Mouse (Mus musculus) kidney, postnatal 25 days (tissue): Measurements from ENCODE around the gene Foxo3.

Experiments
- DNase-seq, 2 experiments: peaks; one replicate each; pipeline ENCODE4 v3.0.0; 2021; ENCODE audit warnings: mixed read lengths in 2 of 2

Foxo3 gene

DNA sequence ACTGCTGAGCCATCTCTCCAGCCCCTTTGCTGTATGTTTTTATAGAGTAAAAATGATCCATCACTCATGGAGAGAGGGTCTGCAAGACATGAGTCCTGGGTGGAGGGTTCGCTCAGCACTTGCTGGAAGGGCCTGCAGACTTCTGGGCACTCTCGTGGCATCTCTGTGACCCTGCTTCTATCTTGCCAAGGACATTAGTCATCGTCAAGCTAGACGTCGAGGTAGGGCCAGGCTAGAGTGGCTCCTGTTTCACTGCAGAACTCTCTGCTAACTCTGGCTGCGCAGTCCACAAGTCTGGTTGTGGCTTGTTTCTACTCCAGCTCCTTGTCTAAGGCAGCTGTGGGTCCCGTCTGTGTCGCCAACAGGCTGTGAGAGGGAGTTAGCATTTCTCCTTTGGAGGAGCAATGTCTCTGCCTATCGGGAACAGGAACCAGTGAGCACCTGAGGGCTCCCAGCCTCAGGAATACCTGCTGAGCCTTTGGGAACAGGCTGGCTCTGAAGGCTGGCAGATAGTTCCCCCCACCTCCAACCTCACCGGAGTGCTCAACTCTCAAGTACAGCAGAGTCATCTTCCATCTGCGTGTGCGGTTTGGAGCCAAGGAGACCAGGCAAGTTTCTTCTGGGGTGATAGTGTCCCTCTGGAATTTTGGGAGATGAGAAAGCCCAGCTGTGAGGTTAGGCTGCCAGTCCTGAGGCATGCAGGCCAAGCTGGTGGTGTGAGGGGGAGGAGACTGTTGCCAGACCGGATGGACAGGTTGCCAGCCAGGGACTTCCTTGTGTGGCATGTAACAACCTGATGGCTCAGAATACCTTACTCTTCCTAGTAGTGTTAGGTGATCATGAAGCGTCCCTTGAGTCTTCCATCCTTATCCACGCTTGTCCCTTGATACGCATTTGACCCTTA, 98.5 kb downstream of the Foxo3 start:
- DNase-seq = no peak

DNA sequence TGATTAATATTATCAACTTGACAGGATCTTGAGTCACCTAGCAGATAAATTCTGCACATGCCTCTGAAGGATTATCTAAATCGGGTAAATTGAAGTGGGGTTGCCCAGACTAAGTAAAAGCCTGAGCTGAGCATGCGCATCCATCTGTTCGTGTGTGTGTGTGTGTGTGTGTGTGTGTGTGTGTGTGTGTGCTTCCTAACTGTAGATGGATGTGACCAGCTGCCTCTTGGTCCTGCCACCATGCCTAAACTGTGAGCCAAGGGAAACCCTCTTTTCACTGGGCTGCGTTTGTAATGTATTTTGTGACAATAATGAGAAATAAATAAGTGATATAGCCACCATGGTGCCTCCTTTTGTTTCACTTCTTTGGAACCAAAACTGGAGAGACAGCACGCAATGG, 102.3 kb downstream of the Foxo3 start:
- peak in 1 of 2 experiments; percentile 6 for DNase-seq

DNA sequence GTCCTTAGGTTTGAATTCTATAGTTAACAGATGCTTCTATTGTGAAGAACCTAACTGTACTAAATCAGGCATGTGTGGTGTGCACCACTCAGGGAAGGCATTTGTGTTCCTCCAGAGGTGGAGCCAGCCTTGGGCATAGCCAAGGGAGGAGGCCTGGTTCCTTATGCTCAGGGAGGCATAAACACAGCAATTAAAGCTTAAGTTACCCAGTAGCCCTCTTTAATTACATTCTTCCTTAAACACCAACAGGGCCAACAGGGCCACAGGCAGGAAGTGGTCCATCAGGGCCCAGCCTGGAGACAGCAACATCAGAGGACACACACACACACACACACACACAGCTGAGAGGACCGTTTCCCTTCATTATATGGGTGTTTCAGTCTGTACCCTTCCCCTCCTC, 102.7 kb downstream of the Foxo3 start:
- DNase-seq = peak in 1 of 2 experiments; percentile 19

DNA sequence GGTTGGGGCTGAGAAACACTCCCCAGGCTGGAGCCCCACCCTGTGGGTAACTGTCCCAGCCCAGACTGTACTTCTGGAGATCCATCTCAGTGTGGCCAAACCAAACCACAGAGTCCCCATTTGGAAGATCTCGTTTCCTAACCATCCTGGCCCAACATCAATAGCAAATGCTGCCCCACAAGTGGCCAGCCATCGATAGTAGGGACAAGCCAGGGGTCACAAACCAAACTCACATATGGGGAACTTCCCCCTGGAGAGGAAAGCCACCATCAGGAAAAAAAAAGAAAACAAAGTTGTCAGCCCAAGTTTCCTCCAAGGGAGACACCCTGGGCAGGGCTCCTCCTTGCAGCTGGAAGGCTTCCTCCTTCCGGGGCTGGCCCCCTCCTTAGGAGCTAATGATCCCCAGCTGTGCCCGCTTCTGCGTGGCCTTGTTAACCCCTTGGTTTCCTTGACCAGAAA, 105.6 kb downstream of the Foxo3 start:
- DNase-seq = peak in 1 of 2 experiments; percentile 38

DNA sequence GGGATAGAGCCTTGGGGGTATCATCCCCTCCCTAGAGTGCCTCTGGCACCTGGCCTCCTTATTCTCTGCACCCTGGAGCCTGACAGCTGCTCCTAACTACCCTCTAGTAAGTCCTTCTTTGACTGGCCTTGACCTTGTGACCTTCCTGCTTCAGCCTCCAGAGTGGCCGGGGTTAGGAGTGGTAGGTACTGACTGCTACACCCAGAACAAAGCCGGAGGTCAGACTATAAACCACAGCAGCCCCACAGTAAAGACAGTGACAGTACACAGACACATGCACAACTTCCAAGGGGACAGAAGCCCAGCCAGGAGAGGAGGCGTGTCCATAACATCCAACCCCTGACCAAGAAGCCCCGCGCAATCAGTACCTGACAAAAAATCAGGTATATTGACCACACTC, 106.4 kb downstream of the Foxo3 start:
- peak in 1 of 2 experiments; percentile 34 for DNase-seq

DNA sequence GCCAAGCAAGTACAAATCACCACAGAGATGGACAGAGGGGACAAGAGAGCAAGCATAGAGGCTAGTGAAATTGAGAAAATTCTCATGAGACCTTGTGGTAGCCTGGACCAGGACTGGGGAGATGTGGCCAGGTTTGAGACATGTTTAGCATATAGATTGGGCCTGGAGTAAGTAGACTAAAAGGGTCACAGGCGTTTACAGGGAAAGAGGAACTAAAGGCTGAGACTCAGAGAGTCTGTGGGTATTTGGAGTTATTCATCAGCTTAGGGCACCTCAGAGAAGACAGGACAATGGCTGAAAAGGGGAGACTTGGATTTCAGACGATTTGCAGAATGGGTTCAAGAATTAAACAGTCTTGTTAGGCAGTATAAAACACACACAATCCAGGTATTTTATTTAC, 121.8 kb downstream of the Foxo3 start:
- no peak for DNase-seq

DNA sequence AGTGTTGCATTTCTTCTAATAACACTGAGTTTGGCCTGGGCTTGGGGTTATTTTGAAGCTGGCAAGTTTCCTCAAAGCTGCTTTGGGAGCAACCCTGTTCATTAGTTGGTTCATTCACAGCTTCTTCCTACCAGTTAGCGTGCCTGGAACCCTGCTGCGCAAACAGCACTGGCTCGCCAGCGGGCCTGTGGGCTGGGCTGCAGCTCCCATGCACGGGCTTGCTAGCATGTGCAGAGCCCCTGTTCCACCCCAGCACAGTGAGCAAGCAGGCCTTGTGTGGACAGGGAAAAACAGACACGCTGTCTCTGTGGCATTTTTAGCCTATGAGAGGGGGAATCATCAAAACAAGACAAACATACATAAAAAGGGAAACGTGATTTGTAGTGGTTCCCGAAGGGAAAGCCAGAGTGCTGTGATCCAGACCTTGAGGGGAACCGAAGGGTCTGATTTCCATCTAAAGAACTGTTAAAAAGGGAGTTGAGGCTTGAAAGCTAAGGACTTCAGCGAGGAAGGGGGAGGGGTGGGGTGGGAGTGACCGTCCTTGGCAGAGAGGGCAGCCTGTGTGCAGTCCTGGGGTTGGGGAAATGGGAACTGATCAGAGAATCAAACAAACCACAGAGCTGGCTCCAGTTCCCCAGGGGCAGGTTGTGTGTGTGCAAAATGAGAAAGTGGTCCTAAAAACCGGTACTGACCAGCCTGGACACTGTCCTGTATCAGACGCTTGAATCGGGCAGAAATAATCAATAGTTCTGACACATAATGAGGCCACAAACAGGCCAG, 123.9 kb downstream of the Foxo3 start:
- DNase-seq = no peak

DNA sequence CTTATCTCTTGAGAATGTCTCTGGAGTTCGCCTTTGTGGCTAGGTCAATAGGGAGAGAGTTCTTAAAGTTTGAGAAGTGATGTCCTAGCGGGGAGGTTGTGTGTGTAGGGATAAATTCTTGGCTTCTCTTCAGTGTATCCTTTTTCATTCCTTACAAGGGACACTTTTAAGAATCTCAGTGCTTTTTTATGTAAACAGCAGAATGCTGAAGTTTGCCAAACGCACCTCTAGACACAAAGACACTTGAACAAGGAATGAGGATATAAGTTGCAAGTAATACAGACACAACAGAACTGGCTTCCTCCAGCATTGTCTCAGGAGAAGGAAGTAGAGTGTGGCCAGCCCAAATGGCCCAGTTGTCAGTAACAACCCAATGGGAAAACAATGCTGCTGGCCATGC, 126.8 kb downstream of the Foxo3 start:
- no peak for DNase-seq

DNA sequence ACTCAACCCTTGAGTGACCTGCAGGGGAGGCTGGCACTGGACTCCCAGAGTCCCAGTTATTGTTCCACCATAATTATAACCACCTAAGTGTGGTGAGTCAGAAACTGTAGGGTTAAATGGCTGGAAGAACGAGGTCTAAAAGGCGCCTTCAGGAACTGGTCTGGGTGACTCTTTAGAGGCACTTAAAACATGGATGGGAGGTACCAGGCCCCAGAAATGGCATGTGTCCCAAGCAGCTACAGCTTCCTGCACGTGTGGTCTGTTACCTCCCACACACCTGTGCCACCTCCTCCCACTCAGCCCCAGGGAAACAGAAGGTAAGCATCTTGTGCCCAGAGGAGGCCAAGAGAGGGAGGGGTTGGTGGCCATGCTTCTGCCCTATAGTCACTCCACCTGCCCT, 128.2 kb downstream of the Foxo3 start:
- no peak for DNase-seq

DNA sequence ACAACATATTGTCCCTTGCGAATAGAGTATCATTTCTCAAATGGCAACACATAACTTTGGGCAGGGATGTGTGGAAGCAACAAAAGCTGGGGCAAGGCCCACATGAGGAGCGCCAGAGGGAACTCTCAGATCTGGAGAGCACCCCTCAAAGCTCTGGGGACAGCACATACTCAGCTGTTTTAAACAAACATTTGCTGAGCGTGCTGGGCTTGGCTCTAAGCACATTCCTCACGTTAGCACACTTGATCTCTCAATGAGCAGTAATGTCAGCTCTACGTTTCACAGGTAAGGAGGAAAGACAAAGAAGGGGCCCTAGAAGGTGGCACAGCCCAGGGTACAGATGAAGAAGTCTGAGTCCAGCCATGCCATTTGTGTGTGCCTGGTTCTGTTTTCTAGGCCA, 131.3 kb downstream of the Foxo3 start:
- DNase-seq = no peak

DNA sequence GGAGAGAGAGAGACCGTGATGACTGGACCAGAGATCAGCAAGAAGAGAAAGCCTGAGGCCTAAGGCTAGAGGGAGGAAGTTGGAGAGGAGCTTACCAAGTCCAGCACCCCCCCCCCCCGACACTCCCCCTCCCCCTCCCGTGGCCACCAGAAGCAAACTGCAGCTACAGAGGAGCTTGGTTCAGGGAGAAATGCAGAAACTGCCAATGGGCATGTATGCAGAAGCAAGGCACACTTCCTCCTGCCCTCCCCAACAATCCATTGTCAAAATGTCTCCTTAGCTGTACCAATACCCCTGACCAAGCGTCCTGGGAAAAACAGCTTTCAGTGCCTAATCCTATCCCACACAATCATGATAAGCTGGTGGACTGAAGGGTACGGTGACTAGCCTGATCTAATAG, 131.8 kb downstream of the Foxo3 start:
- DNase-seq = no peak

DNA sequence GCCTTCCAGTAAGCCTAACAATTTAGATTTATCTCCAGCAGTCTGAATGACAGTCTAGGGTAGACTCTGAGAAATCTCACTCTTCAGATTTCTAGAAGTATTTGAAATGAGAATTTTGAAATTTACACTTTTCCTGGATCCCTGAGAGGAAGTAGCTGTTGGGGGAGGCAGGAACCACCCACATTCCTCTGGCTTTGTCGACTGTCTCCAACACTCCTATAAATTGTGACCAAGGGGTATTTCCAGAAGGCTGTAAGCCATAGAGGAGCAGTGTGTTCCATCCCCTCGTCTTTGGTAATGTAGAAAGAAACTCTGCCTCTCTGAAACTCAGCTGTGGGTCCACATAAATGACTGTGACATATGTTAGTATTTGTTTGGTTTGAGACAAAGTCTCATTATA, 132.4 kb downstream of the Foxo3 start:
- DNase-seq = no peak

DNA sequence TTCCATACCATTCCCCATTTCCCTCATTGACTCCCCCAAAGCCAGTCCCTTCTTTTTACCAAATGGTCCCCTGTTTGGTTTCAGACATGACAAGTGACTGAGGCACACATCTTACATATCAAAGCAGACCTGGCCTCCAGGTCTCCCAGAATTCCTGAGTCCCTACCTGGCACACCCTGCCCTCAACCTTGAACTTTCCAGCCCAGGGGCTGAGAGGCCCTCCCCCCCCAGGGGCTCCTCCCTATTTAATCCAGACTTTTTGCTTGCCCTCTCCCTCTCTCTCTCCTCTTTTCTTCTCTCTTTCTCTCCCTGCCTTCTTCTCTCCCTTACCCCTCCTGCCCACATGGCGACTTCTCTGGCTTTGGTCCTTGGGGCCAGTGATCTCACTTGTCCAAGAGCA, 133.8 kb downstream of the Foxo3 start:
- no peak for DNase-seq

DNA sequence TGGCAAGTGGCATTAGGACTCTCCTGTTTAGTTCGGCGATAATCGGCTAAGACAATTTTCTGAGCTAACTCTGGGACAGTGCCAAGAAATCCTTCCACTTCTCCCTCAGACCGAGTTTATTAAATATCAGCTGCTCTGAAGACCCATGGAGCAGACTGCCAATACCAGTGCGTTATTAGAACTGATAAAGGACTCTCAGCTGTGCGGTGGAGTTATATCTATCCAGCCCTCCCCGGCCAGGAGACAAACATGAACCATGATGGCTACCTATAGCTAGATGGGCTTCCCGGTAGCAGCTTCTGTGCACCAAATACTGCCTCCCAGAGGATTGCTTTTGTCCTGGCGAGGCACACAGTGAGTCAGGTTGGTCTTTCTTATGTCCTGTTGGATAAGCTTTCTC, 134.5 kb downstream of the Foxo3 start:
- DNase-seq = no peak

DNA sequence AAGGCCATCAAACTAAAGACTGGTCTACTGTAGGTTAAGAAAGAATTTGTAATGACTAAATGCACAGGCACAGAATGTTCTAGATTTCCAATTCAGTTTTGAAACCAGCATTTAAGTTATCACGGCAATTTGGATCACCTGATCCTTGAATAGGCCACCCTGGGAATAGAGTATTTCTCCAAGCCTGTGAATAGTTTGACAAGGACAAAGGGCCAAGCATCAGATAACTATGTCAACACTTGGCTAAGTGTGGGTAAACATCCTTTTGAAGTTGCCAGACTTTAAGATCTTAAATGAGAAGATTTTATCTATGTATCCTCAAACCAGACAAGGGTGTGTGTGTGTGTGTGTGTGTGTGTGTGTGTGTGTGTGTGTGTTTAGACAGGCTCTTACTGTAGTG, 136.8 kb downstream of the Foxo3 start:
- DNase-seq = no peak

DNA sequence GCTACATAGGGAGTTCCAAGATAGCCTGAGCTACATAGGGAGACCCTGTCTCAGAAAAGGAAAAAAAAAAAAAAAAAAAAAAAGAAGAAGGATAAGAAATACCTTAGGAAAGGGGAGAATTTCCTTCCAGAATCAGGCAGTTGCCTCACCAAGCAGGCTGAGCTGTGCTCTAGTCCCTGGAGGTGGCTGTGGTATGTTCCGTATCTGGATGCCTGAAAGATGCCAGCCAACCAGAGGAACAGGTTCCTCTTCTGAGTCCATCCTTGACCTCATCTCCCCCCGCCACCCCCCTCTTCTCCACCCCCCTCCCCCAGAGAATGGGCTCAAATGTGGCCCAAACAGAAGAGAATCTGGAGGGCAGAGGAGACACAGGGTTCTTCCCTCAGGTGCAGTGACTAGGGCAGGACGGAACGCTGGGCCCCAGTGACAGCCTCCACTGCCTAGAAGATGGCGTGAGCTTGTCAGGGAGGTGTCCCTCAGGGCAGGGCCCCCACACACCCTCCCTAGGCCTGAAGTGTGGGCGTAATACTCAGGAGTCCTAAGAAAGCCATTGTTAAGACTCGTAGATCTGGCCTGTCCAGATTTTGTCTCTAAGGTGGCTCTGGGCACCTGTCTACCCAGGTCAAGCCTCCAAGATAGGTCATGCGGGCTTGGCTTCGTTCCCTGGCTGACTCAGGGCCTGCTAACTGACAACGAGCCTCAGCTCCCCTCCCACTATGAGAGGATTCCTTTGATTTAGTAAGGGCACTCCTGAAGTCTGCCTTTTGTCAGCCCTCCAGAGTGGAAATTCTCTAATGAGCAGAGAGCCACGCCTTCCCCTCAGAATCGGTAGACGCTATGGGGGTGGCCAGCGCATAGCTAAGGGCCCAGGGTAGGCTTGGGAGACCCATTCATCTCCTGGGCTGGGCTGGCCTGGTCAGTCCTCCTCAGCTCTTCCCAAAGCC, 141.5 kb downstream of the Foxo3 start:
- DNase-seq = peak; percentile 30 to 67
